Comparison of ENCODE assay signal across 32 mouse cellular contexts in genomic region chr12:40207909-40208308, GRCm38 (mm10). TPM values are rescaled to one million over a fixed set of nuclear protein-coding genes. Genes with fewer than 3 reads are reported as not detected.
"Had no signal": no experiment of that assay in that cellular context is flagged by ENCODE, and none has a peak within 500 bp of the region (broad histone marks: within the 10 kb centered on the region; RNA-seq: fewer than 3 reads in every experiment).

No protein-coding gene starts in this region.

- H3K27ac ChIP-seq: embryonic facial prominence, embryonic 10.5 days; embryonic facial prominence, embryonic 12.5 days; embryonic facial prominence, embryonic 13.5 days; embryonic facial prominence, embryonic 15.5 days; forebrain, embryonic 10.5 days; forebrain, embryonic 12.5 days; forebrain, embryonic 13.5 days; forebrain, embryonic 15.5 days; heart, adult 2 months; heart, embryonic 10.5 days had no signal

- H3K27me3 ChIP-seq: embryonic facial prominence, embryonic 12.5 days; embryonic facial prominence, embryonic 13.5 days; embryonic facial prominence, embryonic 15.5 days; forebrain, embryonic 12.5 days; forebrain, embryonic 13.5 days; forebrain, embryonic 15.5 days had no signal

- H3K4me2 ChIP-seq: embryonic facial prominence, embryonic 12.5 days; embryonic facial prominence, embryonic 13.5 days; embryonic facial prominence, embryonic 15.5 days; forebrain, embryonic 12.5 days; forebrain, embryonic 13.5 days; forebrain, embryonic 15.5 days had no signal

- DNase-seq: cerebellum, adult 2 months; cerebellum, adult 8-10 months; cerebellum, adult 9-10 months; cerebellum, adult 9-11 months; cerebellum, postnatal 10 days; cerebellum, postnatal 14 days; cerebellum, postnatal 25 days; cerebellum, postnatal 36 days; embryo, embryonic 11 days; forebrain, postnatal 0 days; gastrocnemius, postnatal 10 days; gastrocnemius, postnatal 14 days; gastrocnemius, postnatal 25 days; gastrocnemius, postnatal 36 days; heart, adult 18-20 months; heart, adult 2 months had no signal

- H3K9ac ChIP-seq: embryonic facial prominence, embryonic 12.5 days; embryonic facial prominence, embryonic 13.5 days; embryonic facial prominence, embryonic 15.5 days; forebrain, embryonic 12.5 days; forebrain, embryonic 13.5 days; forebrain, embryonic 15.5 days; forebrain, postnatal 0 days had no signal

- H3K4me3 ChIP-seq: embryonic facial prominence, embryonic 10.5 days; embryonic facial prominence, embryonic 12.5 days; embryonic facial prominence, embryonic 13.5 days; embryonic facial prominence, embryonic 15.5 days; erythroblast, embryonic 14.5 days; forebrain, embryonic 10.5 days; forebrain, embryonic 12.5 days; forebrain, embryonic 13.5 days; forebrain, embryonic 15.5 days; heart, adult 2 months; heart, embryonic 10.5 days had no signal

- H3K4me1 ChIP-seq: embryonic facial prominence, embryonic 10.5 days; embryonic facial prominence, embryonic 12.5 days; embryonic facial prominence, embryonic 15.5 days; forebrain, embryonic 10.5 days; forebrain, embryonic 12.5 days; forebrain, embryonic 13.5 days; forebrain, embryonic 15.5 days; heart, embryonic 10.5 days had no signal

- ATAC-seq: forebrain, embryonic 13.5 days; forebrain, embryonic 14.5 days; forebrain, embryonic 15.5 days; forebrain, embryonic 16.5 days; forebrain, postnatal 0 days had no signal

- H3K9me3 ChIP-seq: embryonic facial prominence, embryonic 10.5 days; embryonic facial prominence, embryonic 12.5 days; embryonic facial prominence, embryonic 13.5 days; embryonic facial prominence, embryonic 15.5 days; forebrain, embryonic 10.5 days; forebrain, embryonic 12.5 days; forebrain, embryonic 13.5 days; forebrain, embryonic 15.5 days; heart, embryonic 10.5 days had no signal

RNA-seq across cellular contexts. Expression of gene Lsmem1, which starts 8.6 kb away (rescaled TPM):
- total RNA-seq: common myeloid progenitor, adult 5-6 weeks; granulocyte monocyte progenitor cell, adult 5-6 weeks had no signal
- polyA plus RNA-seq: embryonic facial prominence, embryonic 10.5 days; embryonic facial prominence, embryonic 13.5 days; erythroblast, embryonic 14.5 days; forebrain, embryonic 10.5 days; forebrain, embryonic 11.5 days; forebrain, embryonic 13.5 days; forebrain, embryonic 14.5 days; forebrain, embryonic 15.5 days; forebrain, embryonic 16.5 days; gonadal fat pad, adult 2 months had no signal
